Mouse (Mus musculus) C2C12 (cell line): ENCODE results near the gene Arpc1a. TPM values are rescaled to one million over a fixed set of nuclear protein-coding genes. Genes with fewer than 3 reads are reported as not detected.
"Not testable (repeated sequence)": the region's sequence is repeated elsewhere in the genome, so short reads cannot be mapped to it uniquely, and the experiment has no call there.

Experiments
- H3K27me3 ChIP-seq: one replicate; pipeline ENCODE4 v1.6.1; 2011; ENCODE audit not compliant: control insufficient read depth, insufficient read depth, insufficient read length
- H3K36me3 ChIP-seq: one replicate; pipeline ENCODE4 v1.6.1; 2011; ENCODE audit not compliant: control insufficient read depth, insufficient read depth
- H3K4me3 ChIP-seq: one replicate; pipeline ENCODE4 v1.5.1; 2011; ENCODE audit warnings: mild to moderate bottlenecking, control low read depth; ENCODE audit not compliant: poor library complexity, insufficient read depth, severe bottlenecking
- H3K79me2 ChIP-seq: one replicate; pipeline ENCODE4 v1.6.1; 2011; ENCODE audit not compliant: control insufficient read depth, insufficient read depth
- H3K79me3 ChIP-seq: one replicate; pipeline ENCODE4 v1.6.1; 2011; ENCODE audit warnings: low read depth, control low read depth
- H3ac ChIP-seq: one replicate; pipeline ENCODE3; 2011; ENCODE audit warnings: low read depth; ENCODE audit not compliant: control insufficient read depth, insufficient read length
- CEBPB ChIP-seq: IDR thresholded peaks from one replicate; pipeline ENCODE4 v1.6.1; 2011; ENCODE audit warnings: low read depth, mild to moderate bottlenecking, control low read depth, moderate library complexity
- CTCF ChIP-seq: IDR thresholded peaks from one replicate; pipeline ENCODE4 v1.5.1; 2011; ENCODE audit not compliant: control insufficient read depth, insufficient read depth, insufficient read length
- FOSL1 ChIP-seq: IDR thresholded peaks from one replicate; pipeline ENCODE4 v1.8.0; 2011; ENCODE audit warnings: mild to moderate bottlenecking, low read length; ENCODE audit not compliant: poor library complexity, insufficient read depth, severe bottlenecking
- MAX ChIP-seq: IDR thresholded peaks from one replicate; pipeline ENCODE4 v1.6.1; 2011; ENCODE audit warnings: mild to moderate bottlenecking, control low read depth
- MYOD1 ChIP-seq: IDR thresholded peaks from one replicate; pipeline ENCODE4 v1.6.1; 2011; ENCODE audit warnings: low read depth; ENCODE audit not compliant: control insufficient read depth, insufficient read length
- MYOG ChIP-seq: IDR thresholded peaks from one replicate; pipeline ENCODE4 v1.6.1; 2011; ENCODE audit not compliant: control insufficient read depth, insufficient read length; ENCODE audit errors: extremely low read depth
- USF1 ChIP-seq: IDR thresholded peaks from one replicate; pipeline ENCODE4 v1.6.1; 2011; ENCODE audit warnings: low read depth, mild to moderate bottlenecking, control low read depth, moderate library complexity
- polyA plus RNA-seq: library from polyadenylated mRNA; unstranded; fragments of >200 nt; fragmentation: generic; extraction: Trizol; gene quantifications from one replicate; pipeline ENCODE4 v1.2.1, GENCODE M21; 2012; ENCODE audit warnings: missing spikeins

Gene Arpc1a
- polyA plus RNA-seq, 1 experiment: 91.7 TPM

DNA sequence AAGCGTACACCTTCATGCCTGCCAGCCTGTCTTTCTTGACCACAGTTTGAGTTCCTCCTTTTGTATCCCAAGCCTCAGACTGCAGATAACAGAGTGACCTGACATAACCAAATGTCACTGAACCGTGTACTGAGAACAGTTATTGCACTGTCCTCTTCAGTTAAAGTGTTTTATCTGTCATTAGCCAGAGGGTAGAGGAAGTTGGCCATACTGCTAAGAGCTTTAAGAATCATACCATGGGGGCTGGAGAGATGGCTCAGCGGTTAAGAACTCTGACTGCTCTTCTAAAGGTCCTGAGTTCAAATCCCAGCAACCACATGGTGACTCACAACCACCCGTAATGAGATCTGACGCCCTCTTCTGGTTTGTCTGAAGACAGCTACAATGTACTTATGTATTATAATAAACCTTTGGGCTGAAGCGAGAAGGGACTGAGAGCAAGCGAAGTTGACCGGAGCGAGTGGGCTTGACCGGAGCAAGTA, 14.8 kb downstream of the Arpc1a start:
- Histone ChIP-seq H3K27me3 (no peaks in the 10 kb centered on the region), H3K4me3 (no peak overlapping the region), H3K79me3 (no peaks in the 10 kb centered on the region), H3K36me3 (peaks cover 76% of the 10 kb centered on the region), H3ac (no peak overlapping the region), H3K79me2 (no peaks in the 10 kb centered on the region)
- TF ChIP-seq CEBPB (no peak), MYOG (no peak), MYOD1 (no peak), FOSL1 (no peak), MAX (no peak), CTCF (no peak), USF1 (no peak)

DNA sequence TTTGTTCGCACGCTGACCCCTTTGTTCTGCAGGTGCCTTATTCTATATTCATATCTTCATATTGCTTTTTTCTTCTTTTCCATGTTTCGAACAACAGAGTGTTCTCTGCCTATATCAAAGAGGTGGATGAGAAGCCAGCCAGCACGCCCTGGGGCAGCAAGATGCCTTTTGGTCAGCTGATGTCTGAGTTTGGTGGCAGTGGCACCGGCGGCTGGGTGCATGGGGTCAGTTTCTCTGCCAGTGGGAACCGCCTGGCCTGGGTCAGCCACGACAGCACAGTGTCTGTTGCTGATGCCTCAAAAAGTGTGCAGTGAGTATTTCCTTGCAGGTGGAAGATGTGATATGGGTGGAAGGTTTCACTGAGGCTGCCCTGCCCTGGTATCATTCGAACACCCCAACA, 17.3 kb downstream of the Arpc1a start:
- H3K36me3 ChIP-seq: peaks cover 79% of the 10 kb centered on the region
- H3K79me2 ChIP-seq: no peaks in the 10 kb centered on the region
- no peaks in the 10 kb centered on the region for H3K79me3 ChIP-seq
- H3ac ChIP-seq: no peak overlapping the region
- no peaks in the 10 kb centered on the region for H3K27me3 ChIP-seq
- H3K4me3 ChIP-seq: no peak overlapping the region
- TF ChIP-seq MAX (no peak), USF1 (no peak), MYOG (no peak), FOSL1 (no peak), CEBPB (no peak), MYOD1 (no peak), CTCF (no peak)

GRCm38 (mm10) chr5:145101451-145101850, 17.8 kb downstream of the Arpc1a start:
- not testable (repeated sequence) for H3K4me3 ChIP-seq, H3K27me3 ChIP-seq, H3K79me2 ChIP-seq, H3ac ChIP-seq, H3K79me3 ChIP-seq
- H3K36me3 ChIP-seq: peaks cover 81% of the 10 kb centered on the region

GRCm38 (mm10) chr5:145102706-145103105, 19.1 kb downstream of the Arpc1a start:
- Histone ChIP-seq H3ac (no peak overlapping the region), H3K4me3 (no peak overlapping the region), H3K36me3 (peaks cover 74% of the 10 kb centered on the region), H3K79me2 (no peaks in the 10 kb centered on the region), H3K79me3 (no peaks in the 10 kb centered on the region), H3K27me3 (no peaks in the 10 kb centered on the region)
- TF ChIP-seq MYOD1 (no peak), MYOG (no peak), USF1 (no peak), CEBPB (no peak), CTCF (no peak), MAX (no peak), FOSL1 (no peak)

GRCm38 (mm10) chr5:145104328-145104727, 20.7 kb downstream of the Arpc1a start:
- TF ChIP-seq MYOG: no peak
- TF ChIP-seq CTCF: no peak
- no peak for TF ChIP-seq FOSL1
- no peak for TF ChIP-seq MAX
- no peak for TF ChIP-seq USF1
- Histone ChIP-seq H3K79me3 (no peaks in the 10 kb centered on the region), H3K79me2 (no peaks in the 10 kb centered on the region), H3K36me3 (peaks cover 68% of the 10 kb centered on the region), H3ac (no peak overlapping the region), H3K4me3 (no peak overlapping the region), H3K27me3 (no peaks in the 10 kb centered on the region)

DNA sequence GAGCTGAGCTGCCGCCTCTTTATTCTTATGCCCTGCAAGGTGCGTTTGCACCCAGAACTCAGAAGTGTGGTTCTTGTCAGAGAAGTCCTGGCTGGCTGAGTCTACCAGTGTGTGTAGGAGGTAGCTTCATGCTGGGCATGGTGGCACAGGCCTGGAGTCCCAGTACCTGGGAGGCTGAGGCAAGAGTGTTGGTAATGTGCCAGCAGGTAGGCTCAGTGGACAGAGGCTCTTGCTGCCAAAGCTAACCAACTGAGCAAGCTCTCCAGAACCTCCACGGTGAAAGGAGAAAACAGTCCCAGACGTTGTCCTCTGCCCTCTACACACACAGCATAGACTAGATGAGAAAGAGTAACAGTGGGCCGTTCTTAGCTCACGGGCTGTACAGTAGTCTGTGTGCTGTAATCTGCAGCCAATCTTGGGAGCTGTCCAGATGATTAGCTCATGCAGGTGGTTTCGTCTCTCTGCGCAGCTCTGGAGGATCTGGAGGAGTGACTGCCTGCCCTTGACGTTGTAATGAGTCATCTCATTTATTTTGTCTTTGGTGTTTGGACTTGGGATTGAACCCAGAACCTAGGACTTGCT, 22.2 kb downstream of the Arpc1a start:
- no peaks in the 10 kb centered on the region for H3K27me3 ChIP-seq
- H3K4me3 ChIP-seq: no peak overlapping the region
- H3K36me3 ChIP-seq: peaks cover 66% of the 10 kb centered on the region
- H3K79me2 ChIP-seq: no peaks in the 10 kb centered on the region
- H3ac ChIP-seq: no peak overlapping the region
- TF ChIP-seq FOSL1 (no peak), CEBPB (no peak), MYOD1 (no peak), MAX (no peak), USF1 (no peak), CTCF (no peak), MYOG (no peak)
- H3K79me3 ChIP-seq: no peaks in the 10 kb centered on the region
